Mouse (Mus musculus): Measurements from ENCODE around the gene Dph1. TPM values are rescaled to one million over a fixed set of nuclear protein-coding genes. Genes with fewer than 3 reads are reported as not detected.
"Not testable (repeated sequence)": the region's sequence is repeated elsewhere in the genome, so short reads cannot be mapped to it uniquely, and the experiment has no call there.

Dph1 gene
- polyA plus RNA-seq, 2 experiments = 25.5 to 30.0 TPM

GRCm38 (mm10) chr11:75184573-75184972 is 6.5 kb downstream of the Dph1 start:
- H3K4me2 ChIP-seq (replicated peaks; ENCODE audit: low read depth, low read length, severe bottlenecking) = no peak overlapping the region
- no peak overlapping the region for H3K27ac ChIP-seq (replicated peaks; ENCODE audit: low read depth, low read length)
- DNase-seq (ENCODE audit: low spot score) (no peak), ATAC-seq (ENCODE audit: low FRiP score, low read depth) (no peak)
- H3K9me3 ChIP-seq (ENCODE audit: control insufficient read depth, low read length) = no peaks in the 10 kb centered on the region
- TF ChIP-seq POLR2A (IDR thresholded peaks at IDR 0.05; ENCODE audit: borderline replicate concordance, extremely low read depth, insufficient read depth, insufficient read length) = no peak
- H3K4me3 ChIP-seq (replicated peaks; ENCODE audit: low read length) = no peak overlapping the region
- peaks cover 5% of the 10 kb centered on the region; the same call in 1 of the 2 replicates for H3K4me1 ChIP-seq (ENCODE audit: control insufficient read depth, insufficient read depth, low read length)
- H3K36me3 ChIP-seq (ENCODE audit: control insufficient read depth, insufficient read depth, low read length) = peaks cover 46% of the 10 kb centered on the region
- WGBS = 88% methylated on average over 5 of the region's 5 CpGs
- H3K27me3 ChIP-seq (ENCODE audit: control insufficient read depth, insufficient read depth, low read length) = no peaks in the 10 kb centered on the region
- H3K9ac ChIP-seq (ENCODE audit: low read depth, low read length, severe bottlenecking) = no peak overlapping the region

GRCm38 (mm10) chr11:75183917-75184570 is 7.0 kb downstream of the Dph1 start:
- TF ChIP-seq POLR2A (IDR thresholded peaks at IDR 0.05; ENCODE audit: borderline replicate concordance, extremely low read depth, insufficient read depth, insufficient read length) = no peak
- Histone ChIP-seq H3K4me3 (replicated peaks; ENCODE audit: low read length) (no peak overlapping the region), H3K4me2 (replicated peaks; ENCODE audit: low read depth, low read length, severe bottlenecking) (no peak overlapping the region), H3K27me3 (ENCODE audit: control insufficient read depth, insufficient read depth, low read length) (no peaks in the 10 kb centered on the region), H3K9me3 (ENCODE audit: control insufficient read depth, low read length) (no peaks in the 10 kb centered on the region), H3K27ac (replicated peaks; ENCODE audit: low read depth, low read length) (no peak overlapping the region), H3K9ac (ENCODE audit: low read depth, low read length, severe bottlenecking) (no peak overlapping the region), H3K36me3 (ENCODE audit: control insufficient read depth, insufficient read depth, low read length) (peaks cover 46% of the 10 kb centered on the region), H3K4me1 (ENCODE audit: control insufficient read depth, insufficient read depth, low read length) (no peaks in the 10 kb centered on the region)
- WGBS = 71% methylated on average over 2 of the region's 2 CpGs
- DNase-seq (ENCODE audit: low spot score) (no peak), ATAC-seq (ENCODE audit: low FRiP score, low read depth) (no peak)

DNA sequence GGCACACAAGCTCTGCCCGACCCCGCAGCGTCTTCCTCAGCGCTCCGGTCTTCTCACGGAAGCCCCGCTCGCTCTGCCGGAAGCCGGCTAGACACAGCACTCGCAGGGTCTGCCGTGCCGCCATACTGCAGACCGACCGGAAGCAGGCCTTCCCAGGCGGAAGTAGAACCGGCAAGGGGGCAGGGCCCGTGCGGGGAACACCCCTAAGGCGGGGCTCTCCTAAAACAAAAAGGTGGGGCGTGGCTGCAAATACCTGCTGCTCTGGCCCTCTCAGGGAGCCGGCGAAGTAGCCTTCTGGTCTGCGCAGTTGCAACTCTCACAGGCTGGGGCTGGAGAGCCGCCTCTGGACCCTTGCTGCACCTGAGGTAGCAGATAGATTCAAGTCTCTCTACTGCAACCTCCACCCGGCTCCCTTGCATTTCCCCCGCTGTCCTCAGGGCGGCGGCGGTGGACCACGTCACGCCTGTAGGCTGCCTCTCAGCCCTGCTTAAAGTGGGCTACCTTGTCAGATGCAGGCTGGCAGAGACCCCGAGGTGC is 12.3 kb downstream of the Dph1 start, which contains the start of gene Ovca2:
Ovca2 (minus strand) TSS at position 164 of the 537 bp plus-strand sequence.
- H3K27ac ChIP-seq (replicated peaks; ENCODE audit: low read depth, low read length) = peak within 1 kb of the TSS; percentile 79
- H3K4me2 ChIP-seq (replicated peaks; ENCODE audit: low read depth, low read length, severe bottlenecking) = peak within 1 kb of the TSS; percentile 84
- ATAC-seq (ENCODE audit: low FRiP score, low read depth) = peak; percentile 96
- peak; percentile 91 for DNase-seq (ENCODE audit: low spot score)
- peaks cover 9% of the 10 kb centered on the region for H3K4me1 ChIP-seq (ENCODE audit: control insufficient read depth, insufficient read depth, low read length)
- WGBS = 0% methylated on average over 31 of the region's 33 CpGs
- H3K4me3 ChIP-seq (replicated peaks; ENCODE audit: low read length) = peak within 1 kb of the TSS; percentile 79
- TF ChIP-seq POLR2A (IDR thresholded peaks at IDR 0.05; ENCODE audit: borderline replicate concordance, extremely low read depth, insufficient read depth, insufficient read length) = peak; percentile 70; the same call in 1 of the 2 replicates
- peaks cover 49% of the 10 kb centered on the region for H3K36me3 ChIP-seq (ENCODE audit: control insufficient read depth, insufficient read depth, low read length)
- no peaks in the 10 kb centered on the region for H3K9me3 ChIP-seq (ENCODE audit: control insufficient read depth, low read length)
- H3K27me3 ChIP-seq (ENCODE audit: control insufficient read depth, insufficient read depth, low read length) = peaks cover under 1% of the 10 kb centered on the region; the same call in 1 of the 2 replicates
- peak within 1 kb of the TSS; percentile 78 for H3K9ac ChIP-seq (ENCODE audit: low read depth, low read length, severe bottlenecking)

GRCm38 (mm10) chr11:75178011-75178410 is 13.0 kb downstream of the Dph1 start:
- H3K9me3 ChIP-seq (ENCODE audit: control insufficient read depth, low read length) = no peaks in the 10 kb centered on the region
- no peak for TF ChIP-seq POLR2A (IDR thresholded peaks at IDR 0.05; ENCODE audit: borderline replicate concordance, extremely low read depth, insufficient read depth, insufficient read length)
- peak overlapping the region; percentile 79; the same call in 1 of the 2 replicates for H3K27ac ChIP-seq (replicated peaks; ENCODE audit: low read depth, low read length)
- H3K27me3 ChIP-seq (ENCODE audit: control insufficient read depth, insufficient read depth, low read length) = peaks cover 7% of the 10 kb centered on the region
- H3K9ac ChIP-seq (ENCODE audit: low read depth, low read length, severe bottlenecking) = peak overlapping the region; percentile 78
- no peak for DNase-seq (ENCODE audit: low spot score)
- H3K4me3 ChIP-seq (replicated peaks; ENCODE audit: low read length) = peak overlapping the region; percentile 79
- ATAC-seq (ENCODE audit: low FRiP score, low read depth) = no peak
- peak overlapping the region; percentile 84 for H3K4me2 ChIP-seq (replicated peaks; ENCODE audit: low read depth, low read length, severe bottlenecking)
- WGBS = 46% methylated on average over 12 of the region's 12 CpGs
- H3K4me1 ChIP-seq (ENCODE audit: control insufficient read depth, insufficient read depth, low read length) = peaks cover 13% of the 10 kb centered on the region
- peaks cover 41% of the 10 kb centered on the region for H3K36me3 ChIP-seq (ENCODE audit: control insufficient read depth, insufficient read depth, low read length)

GRCm38 (mm10) chr11:75174574-75174973 is 16.5 kb downstream of the Dph1 start:
- peaks cover 14% of the 10 kb centered on the region for H3K36me3 ChIP-seq (ENCODE audit: control insufficient read depth, insufficient read depth, low read length)
- WGBS = 73% methylated on average over 6 of the region's 6 CpGs
- H3K9me3 ChIP-seq (ENCODE audit: control insufficient read depth, low read length); DNase-seq (ENCODE audit: low spot score); H3K27ac ChIP-seq (replicated peaks; ENCODE audit: low read depth, low read length); H3K4me2 ChIP-seq (replicated peaks; ENCODE audit: low read depth, low read length, severe bottlenecking); ATAC-seq (ENCODE audit: low FRiP score, low read depth); H3K4me3 ChIP-seq (replicated peaks; ENCODE audit: low read length); H3K9ac ChIP-seq (ENCODE audit: low read depth, low read length, severe bottlenecking): not testable (repeated sequence)
- H3K27me3 ChIP-seq (ENCODE audit: control insufficient read depth, insufficient read depth, low read length) = peaks cover 41% of the 10 kb centered on the region
- H3K4me1 ChIP-seq (ENCODE audit: control insufficient read depth, insufficient read depth, low read length) = peaks cover 30% of the 10 kb centered on the region
